Mouse (Mus musculus) cerebellum, adult 2 months (tissue): ENCODE measurements around the gene Kdm7a. TPM values are rescaled to one million over a fixed set of nuclear protein-coding genes. Genes with fewer than 3 reads are reported as not detected.

ENCODE experiments used
- DNase-seq, 2 experiments: peaks; one replicate each; pipeline ENCODE4 v3.0.0; 2021
- H3K27ac ChIP-seq: fragments of 200-500 bp; 2 replicates; pipeline ENCODE4 v1.5.1; 2012; ENCODE audit warnings: low read length, control low read depth, inconsistent platforms; ENCODE audit not compliant: insufficient read depth
- H3K27me3 ChIP-seq: fragments of 200-500 bp; 2 replicates; pipeline ENCODE4 v1.6.1; 2012; ENCODE audit warnings: inconsistent platforms, mild to moderate bottlenecking, low read length, moderate library complexity; ENCODE audit not compliant: control insufficient read depth, insufficient read depth
- H3K4me1 ChIP-seq: fragments of 200-500 bp; 2 replicates; pipeline ENCODE4 v1.6.1; 2011; ENCODE audit warnings: low read length; ENCODE audit not compliant: control insufficient read depth, insufficient read depth
- H3K4me3 ChIP-seq: fragments of 200-500 bp; replicated peaks from 2 replicates; pipeline ENCODE3; 2011; ENCODE audit warnings: mild to moderate bottlenecking, low read depth, low read length, control low read depth; ENCODE audit not compliant: insufficient read depth
- CTCF ChIP-seq: fragments of 200-500 bp; IDR thresholded peaks from 2 replicates; pipeline ENCODE4 v1.5.1; 2011; ENCODE audit warnings: low read depth, mild to moderate bottlenecking, control low read depth, low read length, moderate library complexity, borderline replicate concordance; ENCODE audit not compliant: insufficient read depth
- POLR2A ChIP-seq: fragments of 200-500 bp; IDR thresholded peaks from 2 replicates; pipeline ENCODE4 v1.6.1; 2011; ENCODE audit warnings: low read length, control low read depth, borderline replicate concordance; ENCODE audit not compliant: insufficient read depth
- WGBS: fragments of 180-500 bp; shearing (Covaris S2); methylation state at CpG from one replicate; pipeline ENCODE4 v1.1.7; 2018; 5-methylcytosine and 5-hydroxymethylcytosine counted together
- polyA plus RNA-seq: library from polyadenylated mRNA; depleted of rRNA; stranded (reverse); fragments of >200 nt; gene quantifications from 2 replicates; pipeline ENCODE4 v1.2.3, GENCODE M21; 2012

The Kdm7a gene
- polyA plus RNA-seq, 1 experiment = 15.4 TPM

DNA sequence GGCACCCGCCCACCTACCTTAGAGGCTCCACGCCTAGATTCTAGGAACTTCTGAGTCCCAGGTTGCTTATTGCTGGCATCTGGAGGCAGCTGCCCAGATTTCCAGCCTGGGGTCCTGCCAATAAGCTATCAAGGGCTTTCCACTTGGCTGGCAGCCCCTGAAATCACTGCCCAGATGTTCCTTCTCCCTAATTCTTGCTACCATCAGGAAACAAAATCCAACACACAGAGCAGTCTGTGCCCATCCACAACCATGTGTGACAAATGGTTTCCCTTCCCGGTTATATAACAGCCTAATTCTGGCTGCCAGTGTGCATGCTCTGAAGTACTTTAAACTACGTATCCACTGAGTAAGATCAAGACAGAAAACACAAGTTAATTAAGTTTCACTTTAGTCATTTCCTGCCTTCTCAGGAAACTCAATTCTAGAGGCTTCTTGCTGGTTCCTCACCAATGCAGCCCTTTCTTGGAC lies 34.9 kb upstream of the Kdm7a start:
- TF ChIP-seq CTCF (no peak), POLR2A (no peak)
- H3K27me3 ChIP-seq = no peaks in the 10 kb centered on the region
- 73% methylated on average over 4 of the region's 4 CpGs for WGBS
- H3K27ac ChIP-seq = no peak overlapping the region
- no peak overlapping the region for H3K4me3 ChIP-seq
- DNase-seq = no peak
- peaks cover 10% of the 10 kb centered on the region for H3K4me1 ChIP-seq

- TF ChIP-seq CTCF (no peak), POLR2A (no peak)
- DNase-seq = no peak
- Histone ChIP-seq H3K27me3 (no peaks in the 10 kb centered on the region), H3K4me3 (no peak overlapping the region), H3K27ac (no peak overlapping the region), H3K4me1 (peaks cover 10% of the 10 kb centered on the region)
- WGBS = 85% methylated on average over 3 of the region's 3 CpGs
Observed at GRCm38 (mm10) chr6:39240956-39241355, 34.4 kb upstream of the Kdm7a start.

GRCm38 (mm10) chr6:39237887-39238286 lies 31.3 kb upstream of the Kdm7a start:
- no peak overlapping the region for H3K4me3 ChIP-seq
- H3K4me1 ChIP-seq = peaks cover 2% of the 10 kb centered on the region; the same call in 1 of the 2 replicates
- no peaks in the 10 kb centered on the region for H3K27me3 ChIP-seq
- no peak for TF ChIP-seq POLR2A
- DNase-seq = no peak
- 76% methylated on average over 3 of the region's 3 CpGs for WGBS
- no peak overlapping the region for H3K27ac ChIP-seq

DNA sequence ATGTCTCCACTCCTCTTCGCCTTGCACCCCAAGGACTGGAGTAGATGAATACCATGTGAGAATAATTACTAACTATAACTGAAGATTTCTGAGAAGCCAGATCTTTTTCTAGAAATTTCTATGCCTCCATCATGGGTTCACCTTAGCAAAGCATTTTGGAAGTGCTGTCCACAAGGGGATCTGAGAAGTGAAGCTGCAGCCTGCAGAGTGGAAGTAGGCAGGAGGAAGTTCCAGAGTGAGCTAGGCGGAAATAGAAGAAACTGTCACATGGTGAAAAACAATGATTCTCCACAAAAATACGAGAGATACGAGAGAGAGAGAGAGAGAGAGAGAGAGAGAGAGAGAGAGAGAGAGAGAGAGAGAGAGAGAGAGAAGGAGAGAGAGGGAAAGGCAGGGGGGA lies 26.0 kb upstream of the Kdm7a start:
- TF ChIP-seq POLR2A = no peak
- no peak for TF ChIP-seq CTCF
- 87% methylated on average over 4 of the region's 4 CpGs for whole genome bisulfite sequencing
- no peak for DNase-seq
- no peak overlapping the region for H3K27ac ChIP-seq
- no peaks in the 10 kb centered on the region for H3K27me3 ChIP-seq
- H3K4me3 ChIP-seq = no peak overlapping the region
- no peaks in the 10 kb centered on the region for H3K4me1 ChIP-seq

DNA sequence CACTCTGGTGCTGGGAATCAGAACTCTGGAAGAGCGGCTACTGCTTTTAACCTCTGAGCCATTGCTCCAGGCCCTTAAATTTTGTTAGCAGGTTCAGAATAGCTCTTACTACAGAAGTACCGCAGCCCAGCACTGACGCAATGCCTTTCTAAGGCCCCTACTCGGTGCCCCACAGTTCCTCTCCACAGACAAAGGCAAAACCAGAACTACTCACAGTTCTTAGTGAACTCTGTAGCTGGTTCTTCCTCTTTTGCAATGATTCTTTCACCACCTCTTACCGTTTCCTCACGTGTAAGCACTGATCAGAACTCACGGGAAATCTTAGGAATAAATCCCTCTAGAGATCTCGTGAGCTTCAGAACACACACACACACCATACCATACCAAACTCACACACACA lies 24.1 kb upstream of the Kdm7a start:
- Histone ChIP-seq H3K27ac (no peak overlapping the region), H3K4me1 (peaks cover 8% of the 10 kb centered on the region; the same call in 1 of the 2 replicates), H3K27me3 (no peaks in the 10 kb centered on the region), H3K4me3 (no peak overlapping the region)
- 92% methylated on average over 8 of the region's 8 CpGs for WGBS
- DNase-seq = no peak
- TF ChIP-seq CTCF (no peak), POLR2A (no peak)

GRCm38 (mm10) chr6:39226610-39226955 lies 20.0 kb upstream of the Kdm7a start:
- TF ChIP-seq POLR2A (no peak), CTCF (no peak)
- Histone ChIP-seq H3K27me3 (no peaks in the 10 kb centered on the region), H3K27ac (no peak overlapping the region), H3K4me1 (peaks cover 8% of the 10 kb centered on the region; the same call in 1 of the 2 replicates), H3K4me3 (no peak overlapping the region)
- 24% methylated on average over 9 of the region's 9 CpGs for WGBS
- DNase-seq = no peak

GRCm38 (mm10) chr6:39225876-39226609 lies 19.5 kb upstream of the Kdm7a start:
- no peaks in the 10 kb centered on the region for H3K27me3 ChIP-seq
- peak; percentile 25 to 44 for DNase-seq
- H3K4me3 ChIP-seq = no peak overlapping the region
- no peak overlapping the region for H3K27ac ChIP-seq
- H3K4me1 ChIP-seq = peaks cover 8% of the 10 kb centered on the region; the same call in 1 of the 2 replicates
- TF ChIP-seq CTCF = no peak
- no peak for TF ChIP-seq POLR2A
- 23% methylated on average over 7 of the region's 7 CpGs for WGBS

DNA sequence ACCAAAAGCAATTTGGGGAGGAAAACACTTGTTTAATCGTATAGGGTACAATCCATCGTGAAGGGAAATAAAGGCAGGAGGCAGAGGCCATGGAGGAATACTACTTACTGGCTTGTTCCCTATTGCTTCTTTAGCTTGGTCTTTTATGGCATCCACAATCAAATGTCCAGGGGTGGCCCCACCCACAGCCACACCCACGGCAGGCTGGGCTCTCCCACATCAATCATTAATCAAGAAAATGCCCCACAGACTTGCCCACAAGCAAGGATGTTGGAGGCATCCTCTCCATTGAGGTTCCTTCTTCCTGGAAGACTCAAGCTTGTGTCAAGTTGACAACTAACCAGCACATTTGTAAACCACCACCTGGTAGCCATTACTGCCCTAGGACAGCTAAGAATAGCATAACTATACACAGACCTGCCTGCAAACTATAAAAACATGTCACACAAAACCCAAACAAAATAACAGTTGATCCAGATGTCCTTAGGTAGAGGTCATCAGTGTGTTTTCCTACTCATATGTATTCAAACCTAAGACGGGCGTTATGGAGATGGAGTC lies 16.8 kb upstream of the Kdm7a start:
- H3K4me3 ChIP-seq = no peak overlapping the region
- no peak overlapping the region for H3K27ac ChIP-seq
- DNase-seq = no peak
- H3K27me3 ChIP-seq = no peaks in the 10 kb centered on the region
- TF ChIP-seq CTCF (no peak), POLR2A (no peak)
- WGBS = 94% methylated on average over 5 of the region's 5 CpGs
- peaks cover 8% of the 10 kb centered on the region; the same call in 1 of the 2 replicates for H3K4me1 ChIP-seq
